Mouse (Mus musculus): ENCODE measurements at regions not wholly inside any gene's neighbourhood (a gene's known extent, or its start where the extent isn't known, plus 50 kb on each side); places are given as distances from the start of the nearest gene placed in this dataset.

- no peak for TF ChIP-seq GATA4 (IDR thresholded peaks at IDR 0.05; ENCODE audit: insufficient replicate concordance, low read length)
Observed at GRCm38 (mm10) chr13:111928636-111929544, 120.1 kb upstream of the Map3k1 start.

DNA sequence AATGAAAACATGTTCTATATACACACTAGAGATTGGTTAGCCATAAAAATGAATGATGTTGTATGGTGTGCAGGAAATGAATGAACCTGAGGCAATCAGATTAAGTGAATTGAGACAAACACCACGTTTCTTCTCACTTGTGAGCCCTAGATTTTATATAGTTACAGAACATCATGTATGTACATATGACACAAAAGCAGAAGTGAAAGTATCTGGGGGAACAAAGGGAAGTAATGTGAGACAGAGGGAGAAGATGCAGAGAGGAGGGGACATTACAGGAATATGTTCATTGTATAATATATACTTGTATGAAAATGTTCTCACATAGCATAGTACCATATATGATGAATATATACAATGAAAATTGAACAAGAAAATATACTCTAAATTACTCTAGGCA, 121.1 kb upstream of the Map3k1 start:
- no peak for TF ChIP-seq GATA4 (IDR thresholded peaks at IDR 0.05; ENCODE audit: insufficient replicate concordance, low read length)

DNA sequence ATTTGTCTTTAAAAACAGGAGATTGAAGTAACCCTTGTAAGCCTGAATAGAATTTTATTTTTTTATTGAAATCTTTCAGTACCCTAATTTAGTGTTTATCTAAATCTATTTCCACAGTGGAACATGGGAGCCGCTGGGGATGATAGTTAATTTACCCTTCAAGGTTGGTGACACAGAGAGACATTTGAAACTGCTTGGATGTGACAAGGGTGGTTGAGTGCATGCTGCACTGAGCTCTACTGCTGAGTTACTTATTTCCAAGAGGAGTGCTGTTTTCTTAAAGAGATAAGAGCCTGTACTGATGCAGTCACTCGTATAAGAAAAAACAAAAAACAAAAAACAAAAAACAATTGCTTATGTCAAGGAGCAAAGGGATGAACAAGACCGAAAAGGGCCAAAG, 123.7 kb upstream of the Map3k1 start:
- TF ChIP-seq GATA4 (IDR thresholded peaks at IDR 0.05; ENCODE audit: insufficient replicate concordance, low read length), result no peak

GRCm38 (mm10) chr13:111933526-111934240, 124.9 kb upstream of the Map3k1 start:
- TF ChIP-seq GATA4 (IDR thresholded peaks at IDR 0.05; ENCODE audit: insufficient replicate concordance, low read length), result no peak

DNA sequence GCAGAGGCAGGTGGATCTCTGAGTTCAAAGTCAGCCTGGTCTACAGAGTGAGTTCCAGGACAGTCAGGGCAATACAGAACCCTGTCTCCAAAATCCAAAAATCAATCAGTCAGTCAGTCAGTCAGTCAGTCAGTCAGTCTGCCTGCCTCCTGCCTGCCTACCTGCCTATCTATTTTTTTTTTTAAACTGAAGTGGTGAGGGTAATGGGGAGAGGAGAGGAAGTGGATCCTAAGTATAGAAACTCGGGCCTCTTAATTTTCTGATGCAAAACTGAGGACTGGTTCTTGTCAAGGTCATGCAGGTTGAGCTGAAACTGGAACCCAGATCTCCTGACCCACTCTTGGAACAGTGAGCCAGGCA, 126.9 kb upstream of the Map3k1 start:
- no peak for TF ChIP-seq GATA4 (IDR thresholded peaks at IDR 0.05; ENCODE audit: insufficient replicate concordance, low read length)

GRCm38 (mm10) chr13:111936081-111936857, 127.5 kb upstream of the Map3k1 start:
- TF ChIP-seq GATA4 (IDR thresholded peaks at IDR 0.05; ENCODE audit: insufficient replicate concordance, low read length), result no peak

DNA sequence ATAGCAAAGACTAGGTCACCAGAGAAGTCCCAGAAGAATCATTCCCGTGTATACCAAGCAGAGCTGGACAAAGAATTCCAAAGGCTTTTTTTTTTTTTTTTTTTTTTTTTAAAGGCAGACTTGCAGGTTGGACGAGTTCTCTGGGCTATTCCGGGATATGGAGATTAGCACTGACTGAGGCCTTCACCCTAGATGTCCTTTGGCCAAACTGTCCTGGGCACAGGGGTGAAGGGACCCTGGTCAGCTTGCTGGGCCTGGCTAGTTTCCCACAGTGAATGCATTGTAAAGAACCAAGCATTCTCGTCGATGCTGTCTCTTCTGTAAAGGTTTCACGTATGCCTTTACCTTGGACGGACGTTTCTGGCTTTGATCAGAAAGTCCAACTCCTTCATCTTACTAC, 128.2 kb upstream of the Map3k1 start:
- peak; percentile 20; the same call in 1 of the 2 replicates for TF ChIP-seq GATA4 (IDR thresholded peaks at IDR 0.05; ENCODE audit: insufficient replicate concordance, low read length)

DNA sequence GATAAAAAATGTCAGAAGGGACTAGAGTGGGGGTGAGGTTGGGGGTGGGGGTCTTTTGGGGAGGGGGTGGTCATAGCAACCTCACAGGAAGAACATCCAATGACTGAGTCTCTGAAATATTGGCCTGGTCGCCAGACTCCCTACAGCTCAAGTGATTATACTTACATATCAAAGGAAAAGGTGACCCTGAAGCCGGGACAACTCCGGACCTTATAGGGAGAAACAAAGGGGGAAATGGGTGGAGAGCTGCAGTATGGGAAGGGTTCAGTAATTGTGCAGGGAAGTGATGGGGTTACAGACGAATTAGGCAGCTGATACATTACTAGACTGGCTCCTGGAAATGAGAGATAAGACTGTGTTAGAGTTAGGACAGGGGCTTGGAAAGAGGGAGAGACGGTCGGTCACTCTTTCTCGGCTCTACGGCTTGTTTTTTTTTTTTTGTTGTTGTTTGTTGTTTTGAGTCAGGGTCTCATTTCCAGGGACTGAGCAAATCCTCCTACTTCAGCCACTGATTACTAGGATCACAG, 130.2 kb upstream of the Map3k1 start:
- TF ChIP-seq GATA4 (IDR thresholded peaks at IDR 0.05; ENCODE audit: insufficient replicate concordance, low read length), result no peak

DNA sequence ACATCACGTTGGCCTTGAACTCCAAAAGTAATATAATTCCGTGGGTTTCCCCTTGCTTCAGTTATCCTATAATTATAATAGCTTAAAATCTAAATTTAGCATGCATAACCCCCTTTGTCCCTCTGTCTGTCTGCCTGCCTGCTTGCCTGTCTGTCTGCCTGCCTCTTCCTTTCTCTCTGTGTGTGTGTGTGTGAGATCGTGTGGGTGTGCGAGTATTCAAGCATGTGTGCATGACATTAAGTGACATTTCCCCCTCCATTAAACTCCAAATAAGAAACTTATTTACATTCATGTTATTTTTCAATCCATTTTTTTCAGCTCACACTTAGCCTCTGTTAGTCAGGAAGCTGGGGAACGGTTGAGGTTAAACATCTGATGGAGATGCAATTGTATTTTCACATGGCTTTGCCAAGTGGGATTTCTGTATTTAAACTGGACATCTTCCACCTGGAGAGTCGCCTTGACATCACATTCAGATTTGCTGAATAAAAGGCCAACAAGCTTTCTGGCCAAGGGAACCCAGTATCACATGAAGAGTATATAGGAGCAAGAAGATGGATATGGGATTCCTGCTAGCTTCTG, 130.8 kb upstream of the Map3k1 start:
- TF ChIP-seq GATA4 (IDR thresholded peaks at IDR 0.05; ENCODE audit: insufficient replicate concordance, low read length), result no peak

DNA sequence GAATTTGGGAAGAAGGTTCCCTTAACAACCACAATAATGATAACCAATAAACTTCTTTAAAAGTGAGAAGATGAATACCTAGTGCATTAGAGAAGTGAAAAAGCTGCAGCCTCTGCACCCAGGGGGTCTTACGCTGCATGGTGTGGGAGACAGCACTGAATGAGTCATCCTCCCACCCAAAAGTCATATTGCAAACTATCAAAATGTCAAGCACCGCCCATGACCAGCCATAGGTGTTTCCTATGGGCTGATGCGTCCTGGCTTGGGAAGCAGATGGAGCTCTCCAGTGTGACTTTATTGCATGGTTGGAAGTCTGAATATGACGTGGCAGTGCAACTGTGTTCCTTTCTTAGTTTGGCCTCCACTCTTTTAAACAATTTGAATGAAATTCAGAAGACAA, 131.5 kb upstream of the Map3k1 start:
- TF ChIP-seq GATA4 (IDR thresholded peaks at IDR 0.05; ENCODE audit: insufficient replicate concordance, low read length), result no peak

GRCm38 (mm10) chr13:111940796-111941513, 132.2 kb upstream of the Map3k1 start:
- no peak for TF ChIP-seq GATA4 (IDR thresholded peaks at IDR 0.05; ENCODE audit: insufficient replicate concordance, low read length)

- no peak for TF ChIP-seq GATA4 (IDR thresholded peaks at IDR 0.05; ENCODE audit: insufficient replicate concordance, low read length)
Observed at GRCm38 (mm10) chr13:111941946-111942345, 133.2 kb upstream of the Map3k1 start.

DNA sequence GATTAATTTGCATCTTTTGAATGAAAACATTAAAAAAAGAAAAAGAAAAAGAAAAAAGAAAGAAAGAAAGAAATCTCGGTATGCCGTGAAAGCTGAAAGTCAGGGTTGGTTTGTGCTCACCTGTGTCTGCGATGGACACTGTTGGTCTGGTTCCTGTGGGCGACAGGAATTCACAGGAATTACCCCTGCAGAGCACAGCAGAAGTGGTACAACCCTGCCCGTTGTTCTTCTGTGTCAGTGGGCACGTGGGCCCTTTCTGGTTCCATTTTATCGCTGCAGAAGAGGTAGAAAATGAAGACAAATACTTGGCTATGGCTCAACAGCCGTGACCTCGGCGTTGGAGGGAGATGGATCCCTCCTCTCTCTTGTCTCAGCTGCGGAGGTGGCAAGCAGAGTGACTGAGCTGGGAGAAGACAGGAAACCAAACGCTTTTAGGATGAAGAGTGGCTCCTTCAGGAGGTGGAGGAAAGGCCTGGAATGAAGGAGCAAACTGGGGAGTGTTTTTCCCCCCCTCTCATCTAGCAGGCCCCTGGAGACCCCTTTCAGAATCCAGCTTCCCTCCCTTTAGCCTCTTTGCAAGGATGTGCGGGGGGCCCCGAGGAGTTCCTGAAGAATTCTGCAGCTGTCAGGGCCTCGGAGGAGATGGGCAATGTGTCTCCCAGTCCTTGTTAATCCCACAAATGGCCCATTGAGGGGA, 134.7 kb upstream of the Map3k1 start:
- no peak for TF ChIP-seq GATA4 (IDR thresholded peaks at IDR 0.05; ENCODE audit: insufficient replicate concordance, low read length)

DNA sequence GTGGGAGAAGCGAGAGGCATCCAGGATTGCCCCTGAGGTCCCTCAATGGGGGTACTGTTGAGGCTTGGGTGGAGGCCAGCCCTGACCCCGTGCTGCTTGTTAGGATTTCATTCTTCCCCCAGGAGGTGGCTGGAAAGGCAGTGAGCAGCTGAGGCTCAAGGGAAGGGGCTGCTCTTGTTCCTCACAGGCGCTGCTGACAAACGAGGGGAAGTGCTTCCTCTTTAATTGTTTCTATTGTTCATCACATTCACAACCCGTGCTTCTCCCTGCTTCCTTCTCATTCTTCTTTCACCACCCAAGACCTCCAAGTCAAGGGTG, 135.3 kb upstream of the Map3k1 start:
- no peak for TF ChIP-seq GATA4 (IDR thresholded peaks at IDR 0.05; ENCODE audit: insufficient replicate concordance, low read length)

Data from liver, adult (tissue).